Mouse (Mus musculus): ENCODE data around the gene Il4. TPM values are rescaled to one million over a fixed set of nuclear protein-coding genes. Genes with fewer than 3 reads are reported as not detected.

The Il4 gene
- polyA plus RNA-seq, 1 experiment from 2014 or later, result 2.6 TPM

Other genes with a start within 250 kb of the Il4 start
- 0.70 TPM in 1 of 2 replicates, not detected in the other for gene Leap2, start 195.5 kb downstream of the Il4 start, polyA plus RNA-seq (2016; fragmentation: Nextera tagmentation; extraction: Ambion mirVana)
- 538 and 578 TPM in 2 replicates for gene Uqcrq, start 187.8 kb downstream of the Il4 start, polyA plus RNA-seq (2016; fragmentation: Nextera tagmentation; extraction: Ambion mirVana)
- 2.0 and 2.8 TPM in 2 replicates for gene Gdf9, start 187.6 kb downstream of the Il4 start, polyA plus RNA-seq (2016; fragmentation: Nextera tagmentation; extraction: Ambion mirVana)
- gene Gm10447, start 161.6 kb downstream of the Il4 start, polyA plus RNA-seq (2016; fragmentation: Nextera tagmentation; extraction: Ambion mirVana), result 0.13 and 0.14 TPM in 2 replicates
- 1.8 and 2.0 TPM in 2 replicates for gene Shroom1, start 161.5 kb downstream of the Il4 start, polyA plus RNA-seq (2016; fragmentation: Nextera tagmentation; extraction: Ambion mirVana)
- gene Gm9837, start 148.2 kb downstream of the Il4 start, polyA plus RNA-seq (2016; fragmentation: Nextera tagmentation; extraction: Ambion mirVana), result not detected in 2 replicates
- 0.29 TPM in 1 of 2 replicates, not detected in the other for gene Gm9945, start 138.5 kb downstream of the Il4 start, polyA plus RNA-seq (2016; fragmentation: Nextera tagmentation; extraction: Ambion mirVana)
- gene Sowaha, start 138.4 kb downstream of the Il4 start, polyA plus RNA-seq (2016; fragmentation: Nextera tagmentation; extraction: Ambion mirVana), result 1.1 and 1.6 TPM in 2 replicates
- gene Sept8, start 99.4 kb downstream of the Il4 start, polyA plus RNA-seq (2016; fragmentation: Nextera tagmentation; extraction: Ambion mirVana), result 22.5 and 23.7 TPM in 2 replicates
- 120 and 145 TPM in 2 replicates for gene Kif3a, start 51.3 kb downstream of the Il4 start, polyA plus RNA-seq (2016; fragmentation: Nextera tagmentation; extraction: Ambion mirVana)
- gene Il13, start 16.0 kb upstream of the Il4 start, polyA plus RNA-seq (2016; fragmentation: Nextera tagmentation; extraction: Ambion mirVana), result not detected in 2 replicates
- gene Rad50, start 88.7 kb upstream of the Il4 start, polyA plus RNA-seq (2016; fragmentation: Nextera tagmentation; extraction: Ambion mirVana), result 23.4 and 24.6 TPM in 2 replicates
- gene Il5, start 102.1 kb upstream of the Il4 start, polyA plus RNA-seq (2016; fragmentation: Nextera tagmentation; extraction: Ambion mirVana), result not detected in 2 replicates
- gene Irf1, start 151.3 kb upstream of the Il4 start, polyA plus RNA-seq (2016; fragmentation: Nextera tagmentation; extraction: Ambion mirVana), result 3.6 and 3.9 TPM in 2 replicates
- not detected in 2 replicates for gene Gm17334, start 154.5 kb upstream of the Il4 start, polyA plus RNA-seq (2016; fragmentation: Nextera tagmentation; extraction: Ambion mirVana)
- 0.36 TPM in 1 of 2 replicates, not detected in the other for gene Gm12216, start 240.6 kb upstream of the Il4 start, polyA plus RNA-seq (2016; fragmentation: Nextera tagmentation; extraction: Ambion mirVana)

All from forebrain, embryonic 12.5 days (tissue).